Mouse (Mus musculus) bone marrow macrophage, adult 2 months (primary cell): ENCODE results near the gene Magi2. TPM values are rescaled to one million over a fixed set of nuclear protein-coding genes. Genes with fewer than 3 reads are reported as not detected.
A peak's percentile ranks its signal among the peaks of the same experiment; 100 is the strongest.
"Not testable (repeated sequence)": the region's sequence is repeated elsewhere in the genome, so short reads cannot be mapped to it uniquely, and the experiment has no call there.

Source experiments
- H3K27ac ChIP-seq: 2 replicates; pipeline ENCODE4 v1.5.1; 2012; ENCODE audit warnings: low read depth, low read length; ENCODE audit not compliant: insufficient read depth
- H3K4me1 ChIP-seq: 2 replicates; pipeline ENCODE4 v1.6.1; 2012; ENCODE audit warnings: low read length; ENCODE audit not compliant: control insufficient read depth, insufficient read depth
- H3K4me3 ChIP-seq: 2 replicates; pipeline ENCODE4 v1.5.1; 2012; ENCODE audit warnings: mild to moderate bottlenecking, low read length, moderate library complexity; ENCODE audit not compliant: insufficient read depth
- CTCF ChIP-seq: IDR thresholded peaks from 2 replicates; pipeline ENCODE4 v1.5.1; 2012; ENCODE audit warnings: low read depth, mild to moderate bottlenecking, low read length, moderate library complexity
- POLR2A ChIP-seq: IDR thresholded peaks from 2 replicates; pipeline ENCODE4 v1.6.1; 2012; ENCODE audit warnings: mild to moderate bottlenecking, low read depth, low read length, borderline replicate concordance
- polyA plus RNA-seq: library from polyadenylated mRNA; stranded (reverse); fragments of >200 nt; gene quantifications from 2 replicates; pipeline ENCODE4 v1.2.4, GENCODE M21; 2012; ENCODE audit not compliant: missing spikeins, insufficient read depth, insufficient read length

Gene Magi2
- polyA plus RNA-seq, 1 experiment: 0.46 TPM

DNA sequence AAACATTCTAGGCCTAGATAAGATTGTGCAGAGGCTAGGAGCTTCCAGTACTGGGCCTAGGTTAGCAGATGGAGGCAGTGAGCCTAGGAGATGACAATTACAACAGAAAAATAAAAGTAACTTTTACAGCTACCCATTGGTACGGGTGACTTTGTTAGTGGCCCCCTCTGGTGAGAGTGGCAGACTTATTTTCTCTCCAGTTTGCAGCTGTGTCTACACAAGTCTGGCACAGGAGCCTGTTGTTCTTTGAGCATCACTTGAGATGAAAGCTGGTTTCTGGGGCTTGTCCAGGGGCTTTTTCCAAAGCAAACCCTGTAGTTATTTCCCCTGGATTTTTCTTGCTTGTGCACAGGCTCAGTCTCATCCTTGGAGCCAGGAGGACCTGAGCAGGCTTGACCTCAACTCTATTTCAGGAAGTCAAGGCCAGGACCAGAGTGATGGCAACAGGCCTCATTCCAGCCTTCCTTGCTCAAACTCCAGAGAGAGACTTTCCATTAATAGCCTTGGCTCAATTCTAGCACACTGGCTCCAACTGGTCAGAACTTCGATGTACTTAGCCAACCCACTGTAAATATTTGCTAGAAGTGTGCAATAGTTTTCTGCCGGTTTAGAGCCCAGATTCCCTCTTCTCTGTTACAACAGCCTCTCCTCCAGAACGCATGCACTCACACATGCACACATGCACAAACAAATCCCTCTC is 1493.5 kb downstream of the Magi2 start:
- no peaks in the 10 kb centered on the region for H3K4me1 ChIP-seq
- H3K4me3 ChIP-seq: no peak overlapping the region
- no peak overlapping the region for H3K27ac ChIP-seq
- TF ChIP-seq POLR2A (no peak), CTCF (no peak)

DNA sequence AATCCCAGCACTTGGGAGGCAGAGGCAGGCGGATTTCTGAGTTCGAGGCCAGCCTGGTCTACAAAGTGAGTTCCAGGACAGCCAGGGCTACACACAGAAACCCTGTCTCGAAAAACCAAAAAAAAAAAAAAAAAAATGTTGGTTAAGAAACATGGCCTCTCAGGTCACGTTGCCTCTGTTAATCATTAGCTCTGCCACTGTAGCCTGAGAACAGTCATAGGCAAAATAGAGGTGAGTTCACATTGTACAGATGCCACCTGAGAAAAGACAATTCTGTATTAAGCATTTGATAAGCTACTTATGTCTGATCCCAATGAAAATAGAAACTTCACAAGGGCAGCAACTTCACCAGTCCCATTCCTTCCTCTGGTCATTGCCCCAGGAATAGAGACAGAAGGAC is 1496.4 kb downstream of the Magi2 start:
- H3K4me3 ChIP-seq, H3K27ac ChIP-seq, H3K4me1 ChIP-seq: not testable (repeated sequence)

DNA sequence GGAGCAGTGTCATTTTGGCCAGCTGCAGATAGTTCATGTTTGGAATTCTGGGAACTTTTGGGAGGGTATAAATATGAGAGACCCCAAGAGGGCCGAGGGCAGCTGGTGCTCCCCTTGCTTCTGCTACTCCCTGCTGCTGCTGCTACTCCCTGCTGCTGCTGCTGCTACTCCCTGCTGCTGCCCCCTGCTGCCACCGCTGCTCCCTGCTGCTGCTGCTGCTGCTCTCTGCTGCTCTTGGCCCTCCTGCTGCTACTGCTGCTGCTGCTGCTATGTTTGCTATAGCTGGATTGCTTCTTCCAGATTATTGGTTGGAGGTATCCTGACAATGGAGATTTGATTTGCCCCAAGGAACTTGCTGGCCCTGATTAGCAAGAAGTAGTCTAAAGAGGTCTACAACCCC is 1512.0 kb downstream of the Magi2 start:
- TF ChIP-seq POLR2A (no peak), CTCF (no peak)
- Histone ChIP-seq H3K4me1 (no peaks in the 10 kb centered on the region), H3K4me3 (no peak overlapping the region), H3K27ac (no peak overlapping the region)

GRCm38 (mm10) chr5:20741193-20741592 is 1514.4 kb downstream of the Magi2 start:
- TF ChIP-seq CTCF: no peak
- TF ChIP-seq POLR2A: no peak
- no peaks in the 10 kb centered on the region for H3K4me1 ChIP-seq
- no peak overlapping the region for H3K4me3 ChIP-seq
- no peak overlapping the region for H3K27ac ChIP-seq

GRCm38 (mm10) chr5:20741936-20742335 is 1515.1 kb downstream of the Magi2 start:
- no peaks in the 10 kb centered on the region for H3K4me1 ChIP-seq
- no peak for TF ChIP-seq POLR2A
- no peak for TF ChIP-seq CTCF
- no peak overlapping the region for H3K27ac ChIP-seq
- H3K4me3 ChIP-seq: no peak overlapping the region

DNA sequence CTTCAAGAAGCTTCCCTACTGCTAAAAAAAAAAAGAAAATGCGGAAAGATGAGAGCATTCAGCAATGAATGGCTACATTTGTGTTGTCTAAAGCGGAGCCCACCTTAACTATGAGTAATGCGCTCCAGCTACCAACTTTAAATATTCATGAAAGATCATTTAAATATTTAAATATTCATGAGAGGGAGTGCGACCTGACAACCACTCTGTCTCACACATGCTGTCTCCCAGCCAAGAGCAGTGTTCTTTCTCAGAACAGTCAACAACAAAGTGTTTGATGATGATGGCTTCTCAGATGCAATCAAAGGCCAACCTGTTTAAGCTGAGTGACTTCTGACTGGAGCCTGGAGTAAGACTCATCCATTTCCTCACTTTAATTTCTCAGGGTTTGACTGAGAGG is 1521.3 kb downstream of the Magi2 start:
- H3K4me1 ChIP-seq: peaks cover 10% of the 10 kb centered on the region
- TF ChIP-seq POLR2A: no peak
- no peak overlapping the region for H3K4me3 ChIP-seq
- no peak overlapping the region for H3K27ac ChIP-seq

- Histone ChIP-seq H3K27ac (no peak overlapping the region), H3K4me1 (peaks cover 10% of the 10 kb centered on the region), H3K4me3 (no peak overlapping the region)
- TF ChIP-seq CTCF (no peak), POLR2A (no peak)
These were observed 1522.0 kb downstream of the Magi2 start for GRCm38 (mm10) chr5:20748856-20749255.

GRCm38 (mm10) chr5:20749535-20749934 is 1522.7 kb downstream of the Magi2 start:
- Histone ChIP-seq H3K4me3 (no peak overlapping the region), H3K4me1 (peaks cover 10% of the 10 kb centered on the region), H3K27ac (0 out of 2 replicates have a peak overlapping the region, but pooled peaks have one; percentile 17)
- TF ChIP-seq CTCF (no peak), POLR2A (no peak)

- H3K27ac ChIP-seq: no peak overlapping the region
- peaks cover 10% of the 10 kb centered on the region for H3K4me1 ChIP-seq
- H3K4me3 ChIP-seq: no peak overlapping the region
- TF ChIP-seq POLR2A: no peak
- no peak for TF ChIP-seq CTCF
These were observed 1524.2 kb downstream of the Magi2 start for GRCm38 (mm10) chr5:20751000-20751399.

DNA sequence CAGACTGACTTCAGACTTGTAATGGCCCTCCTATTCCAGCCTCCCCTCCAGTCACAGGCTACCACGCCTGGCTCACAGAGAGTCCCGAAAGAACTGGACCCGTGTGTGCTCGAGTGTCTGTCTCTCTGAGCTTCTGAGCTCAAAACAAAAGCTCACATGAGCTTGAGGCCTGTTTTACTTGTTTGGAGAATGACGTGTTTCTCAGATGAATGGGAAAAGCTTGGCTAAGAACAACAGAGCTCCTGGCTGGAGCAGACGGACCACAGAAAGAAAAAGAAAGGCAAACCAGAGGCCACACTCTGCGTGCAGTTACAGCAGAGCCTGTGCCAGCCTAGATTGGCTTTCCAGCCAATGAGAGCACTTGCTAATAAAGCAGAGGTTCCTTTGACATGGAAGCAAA is 1524.9 kb downstream of the Magi2 start:
- no peak for TF ChIP-seq POLR2A
- no peak for TF ChIP-seq CTCF
- H3K27ac ChIP-seq: no peak overlapping the region
- no peak overlapping the region for H3K4me3 ChIP-seq
- H3K4me1 ChIP-seq: peaks cover 10% of the 10 kb centered on the region

- no peak for TF ChIP-seq CTCF
- H3K4me1 ChIP-seq: peaks cover 10% of the 10 kb centered on the region
- H3K27ac ChIP-seq: no peak overlapping the region
- no peak overlapping the region for H3K4me3 ChIP-seq
These were observed 1526.3 kb downstream of the Magi2 start for GRCm38 (mm10) chr5:20753096-20753495.
